Mouse (Mus musculus): Measurements from ENCODE around the gene Sh2b3.

DNA sequence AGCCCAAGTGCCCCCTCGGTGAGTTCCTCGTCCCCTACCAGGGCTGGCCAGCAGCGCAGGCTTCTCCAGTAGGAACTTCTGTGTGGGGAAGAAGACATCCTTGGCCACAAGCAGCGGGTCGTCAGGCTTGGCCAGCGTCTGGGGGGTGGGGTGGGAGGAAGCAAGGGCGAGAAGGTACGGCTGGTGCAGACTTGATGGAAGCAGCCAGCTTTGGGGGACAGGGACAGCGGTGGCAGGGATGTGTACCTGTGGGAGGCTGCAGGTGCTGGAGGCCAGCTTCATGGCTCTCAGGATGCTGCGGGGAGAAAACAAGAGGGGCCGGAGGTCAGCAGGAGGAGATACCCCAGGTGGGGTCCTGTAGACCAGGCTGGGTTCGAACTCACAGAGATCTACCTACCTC, 37.6 kb upstream of the Sh2b3 start:
- TF ChIP-seq CTCF (IDR thresholded peaks at IDR 0.05; ENCODE audit: low read depth) (no peak), EP300 (optimal IDR thresholded peaks at IDR 0.05) (no peak)
